Mouse (Mus musculus) hindbrain, embryonic 11.5 days (tissue): Measurements from ENCODE around the gene Fbxl21. TPM values are rescaled to one million over a fixed set of nuclear protein-coding genes. Genes with fewer than 3 reads are reported as not detected.

ENCODE experiments used
- ATAC-seq: fragments of 200-750 bp; cut with Nextera tagmentation; 2 replicates; pipeline ENCODE4 v1.8.0; 2017; ENCODE audit warnings: mild to moderate bottlenecking, moderate TSS enrichment, moderate library complexity; ENCODE audit not compliant: low FRiP score
- DNase-seq: peaks from one replicate; pipeline ENCODE4 v3.0.0-alpha.2; 2015; ENCODE audit warnings: low spot score
- H3K27ac ChIP-seq: fragments of 300-500 bp; sonication (generic); 2 replicates; pipeline ENCODE4 v1.5.1; 2014; ENCODE audit warnings: mild to moderate bottlenecking, low read depth, low read length
- H3K27me3 ChIP-seq: fragments of 300-500 bp; sonication (generic); 2 replicates; pipeline ENCODE4 v1.6.1; 2014; ENCODE audit warnings: mild to moderate bottlenecking, low read length, moderate library complexity, mixed read lengths; ENCODE audit not compliant: control insufficient read depth, insufficient read depth
- H3K36me3 ChIP-seq: fragments of 300-500 bp; sonication (generic); 2 replicates; pipeline ENCODE4 v1.6.1; 2014; ENCODE audit warnings: mild to moderate bottlenecking, low read length, moderate library complexity, mixed read lengths; ENCODE audit not compliant: control insufficient read depth, insufficient read depth
- H3K4me1 ChIP-seq: fragments of 300-500 bp; sonication (generic); replicated peaks from 2 replicates; pipeline ENCODE4 v1.6.1; 2014; ENCODE audit warnings: low read length, mixed read lengths; ENCODE audit not compliant: control insufficient read depth, insufficient read depth
- H3K4me2 ChIP-seq: fragments of 300-500 bp; sonication (generic); replicated peaks from 2 replicates; pipeline ENCODE4 v1.6.1; 2014; ENCODE audit warnings: mild to moderate bottlenecking, low read depth, low read length
- H3K4me3 ChIP-seq: fragments of 300-500 bp; sonication (generic); 2 replicates; pipeline ENCODE4 v1.5.1; 2014; ENCODE audit warnings: low read depth, low read length
- H3K9ac ChIP-seq: fragments of 300-500 bp; sonication (generic); 2 replicates; pipeline ENCODE4 v1.6.1; 2014; ENCODE audit warnings: low read depth, low read length
- H3K9me3 ChIP-seq: fragments of 300-500 bp; sonication (generic); 2 replicates; pipeline ENCODE4 v1.6.1; 2016; ENCODE audit warnings: low read length; ENCODE audit not compliant: control insufficient read depth
- WGBS: fragments of 180-500 bp; shearing (Covaris S2); extraction: QIAGEN DNeasy Blood & Tissue Kit; methylation state at CpG from one replicate; pipeline ENCODE4 v1.1.7; 2014; 5-methylcytosine and 5-hydroxymethylcytosine counted together
- polyA plus RNA-seq: library from polyadenylated mRNA; unstranded; fragments of >200 nt; fragmentation: Nextera tagmentation; extraction: Ambion mirVana; gene quantifications from 2 replicates; pipeline ENCODE4 v1.2.1, GENCODE M21; 2014

Gene Fbxl21
- polyA plus RNA-seq, 1 experiment from 2014 or later = 3.3 TPM

DNA sequence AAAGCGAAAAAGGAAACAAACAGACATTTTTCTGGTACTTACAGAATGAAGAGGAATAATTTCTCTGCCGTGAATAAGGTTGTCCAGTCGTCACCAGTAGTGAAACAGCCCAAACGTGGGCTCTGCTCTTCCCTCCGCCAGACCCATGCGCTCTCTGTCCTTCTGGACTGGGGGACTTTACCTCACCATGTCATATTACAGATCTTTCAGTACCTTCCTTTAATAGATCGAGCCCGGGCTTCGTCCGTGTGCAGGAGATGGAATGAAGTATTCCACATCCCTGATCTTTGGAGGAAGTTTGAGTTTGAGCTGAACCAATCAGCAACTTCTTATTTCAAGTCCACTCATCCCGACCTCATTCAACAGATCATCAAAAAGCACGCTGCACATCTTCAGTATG lies 4.6 kb downstream of the Fbxl21 start:
- no peaks in the 10 kb centered on the region for H3K36me3 ChIP-seq
- DNase-seq = no peak
- no peak overlapping the region for H3K27ac ChIP-seq
- 88% methylated on average over 12 of the region's 12 CpGs for WGBS
- H3K9ac ChIP-seq = no peak overlapping the region
- H3K9me3 ChIP-seq = no peaks in the 10 kb centered on the region
- H3K4me1 ChIP-seq = no peaks in the 10 kb centered on the region
- H3K4me2 ChIP-seq = no peak overlapping the region
- no peaks in the 10 kb centered on the region for H3K27me3 ChIP-seq
- H3K4me3 ChIP-seq = no peak overlapping the region
- ATAC-seq = no peak

DNA sequence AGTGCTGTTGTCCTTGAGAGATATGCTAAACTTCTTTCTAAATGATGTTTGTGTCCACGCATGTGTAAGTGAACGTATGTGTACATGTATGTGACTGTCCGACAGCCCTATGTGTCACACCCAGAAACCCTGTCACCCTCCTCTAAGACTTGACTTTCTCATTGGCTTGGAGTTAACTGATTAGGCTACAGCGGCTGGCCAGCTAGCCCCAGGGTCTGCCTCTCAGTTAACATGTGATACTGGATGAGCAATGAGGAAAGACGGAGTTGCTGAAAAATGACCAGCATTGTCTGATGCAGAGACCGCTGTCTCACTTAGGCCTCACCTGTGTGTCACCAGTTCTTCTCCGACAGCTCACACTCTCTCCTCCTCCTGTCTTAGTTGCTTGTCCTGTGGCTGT lies 5.6 kb downstream of the Fbxl21 start:
- DNase-seq (no peak), ATAC-seq (no peak)
- no peak overlapping the region for H3K4me3 ChIP-seq
- no peak overlapping the region for H3K9ac ChIP-seq
- no peaks in the 10 kb centered on the region for H3K9me3 ChIP-seq
- WGBS = 93% methylated on average over 7 of the region's 7 CpGs
- no peaks in the 10 kb centered on the region for H3K4me1 ChIP-seq
- no peak overlapping the region for H3K4me2 ChIP-seq
- no peak overlapping the region for H3K27ac ChIP-seq
- H3K27me3 ChIP-seq = no peaks in the 10 kb centered on the region
- H3K36me3 ChIP-seq = no peaks in the 10 kb centered on the region

DNA sequence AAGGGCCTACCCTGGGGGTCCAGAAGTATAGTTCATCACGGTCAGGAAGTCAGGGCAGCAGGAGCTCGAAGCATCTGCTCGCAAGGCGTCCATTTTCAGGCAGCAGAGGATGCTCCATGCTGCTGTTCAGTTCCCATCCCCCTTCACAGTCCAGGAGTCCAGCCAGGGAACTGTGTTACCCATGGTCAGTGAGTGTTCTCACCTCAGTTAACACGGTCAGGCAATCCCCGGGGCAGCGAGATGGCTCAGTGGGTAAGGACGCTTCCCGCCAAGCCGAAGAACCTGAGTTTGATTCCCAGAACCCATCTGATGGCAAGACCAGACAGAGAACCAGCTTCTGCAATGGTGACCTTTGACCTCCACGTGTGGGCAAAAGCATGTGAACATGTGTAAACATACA lies 6.0 kb downstream of the Fbxl21 start:
- H3K27me3 ChIP-seq = no peaks in the 10 kb centered on the region
- H3K9me3 ChIP-seq = no peaks in the 10 kb centered on the region
- no peak overlapping the region for H3K4me3 ChIP-seq
- DNase-seq (no peak), ATAC-seq (no peak)
- H3K27ac ChIP-seq = no peak overlapping the region
- no peak overlapping the region for H3K4me2 ChIP-seq
- 90% methylated on average over 11 of the region's 11 CpGs for WGBS
- no peak overlapping the region for H3K9ac ChIP-seq
- H3K36me3 ChIP-seq = no peaks in the 10 kb centered on the region
- H3K4me1 ChIP-seq = no peaks in the 10 kb centered on the region

DNA sequence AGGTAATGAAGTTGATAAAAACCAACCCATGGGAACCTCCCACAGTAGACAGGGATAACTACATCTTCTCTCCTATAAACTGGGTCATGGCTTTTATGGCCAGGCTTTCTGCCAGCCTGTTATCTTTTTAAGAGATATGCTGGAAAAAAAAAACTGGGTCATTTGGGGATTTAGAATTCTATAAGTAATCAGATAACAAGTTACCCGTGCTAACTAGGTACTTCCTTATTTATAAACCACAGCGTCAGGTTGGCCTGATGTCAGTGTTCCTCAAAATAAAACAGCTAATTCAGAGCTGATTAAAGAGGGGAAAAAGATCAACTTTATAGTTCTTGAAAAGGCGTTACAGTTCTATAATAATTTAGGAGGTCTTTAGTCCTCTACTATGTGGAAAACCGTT lies 6.8 kb downstream of the Fbxl21 start:
- Histone ChIP-seq H3K4me3 (no peak overlapping the region), H3K9me3 (no peaks in the 10 kb centered on the region), H3K4me1 (no peaks in the 10 kb centered on the region), H3K27ac (no peak overlapping the region), H3K27me3 (no peaks in the 10 kb centered on the region), H3K4me2 (no peak overlapping the region), H3K9ac (no peak overlapping the region), H3K36me3 (no peaks in the 10 kb centered on the region)
- ATAC-seq (no peak), DNase-seq (no peak)
- 88% methylated on average over 4 of the region's 4 CpGs for WGBS

DNA sequence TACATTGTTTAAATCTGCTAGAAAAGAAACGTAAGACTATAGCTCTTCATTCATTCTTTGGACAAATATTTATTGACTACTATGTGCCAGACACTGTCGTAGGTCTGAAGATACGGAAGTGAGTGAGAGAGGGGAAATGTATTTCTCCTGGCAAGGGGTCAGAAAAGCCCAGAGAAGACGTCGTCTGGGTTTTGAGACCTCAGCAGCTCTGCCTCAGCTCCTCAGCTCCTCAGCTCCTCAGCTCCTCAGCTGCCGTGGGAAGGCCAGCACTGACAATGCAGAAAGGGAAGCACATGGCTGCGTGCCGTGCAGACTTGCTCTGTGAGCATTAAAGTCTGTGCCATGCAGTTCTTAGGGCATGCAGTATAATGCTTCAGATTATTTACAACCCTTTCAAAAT lies 7.4 kb downstream of the Fbxl21 start:
- DNase-seq (no peak), ATAC-seq (no peak)
- Histone ChIP-seq H3K36me3 (no peaks in the 10 kb centered on the region), H3K27ac (no peak overlapping the region), H3K9me3 (no peaks in the 10 kb centered on the region), H3K4me3 (no peak overlapping the region), H3K27me3 (no peaks in the 10 kb centered on the region), H3K4me1 (no peaks in the 10 kb centered on the region), H3K9ac (no peak overlapping the region), H3K4me2 (no peak overlapping the region)
- 71% methylated on average over 8 of the region's 8 CpGs for WGBS

DNA sequence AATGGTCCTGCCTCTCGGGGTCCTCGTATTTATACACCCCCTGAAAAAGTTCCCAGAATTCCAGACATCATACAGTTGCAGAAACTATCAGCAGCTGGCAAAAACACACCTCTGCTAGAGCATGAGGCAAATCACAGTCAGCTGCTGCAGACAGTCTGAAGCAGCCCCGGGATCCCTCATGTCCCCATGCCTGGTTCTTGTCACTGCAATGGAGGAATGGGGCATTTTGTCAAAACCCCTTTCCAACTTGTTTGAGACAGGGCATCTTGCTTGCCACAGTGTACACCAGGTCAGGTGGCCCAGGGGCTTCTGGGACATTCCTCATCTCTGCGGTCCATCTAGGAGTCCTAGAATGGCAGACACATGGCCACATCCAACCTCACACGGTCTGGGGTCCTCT lies 12.7 kb downstream of the Fbxl21 start:
- no peaks in the 10 kb centered on the region for H3K36me3 ChIP-seq
- no peaks in the 10 kb centered on the region for H3K4me1 ChIP-seq
- no peaks in the 10 kb centered on the region for H3K27me3 ChIP-seq
- 79% methylated on average over 5 of the region's 5 CpGs for WGBS
- H3K27ac ChIP-seq = no peak overlapping the region
- no peak overlapping the region for H3K4me2 ChIP-seq
- no peaks in the 10 kb centered on the region for H3K9me3 ChIP-seq
- no peak for ATAC-seq
- H3K9ac ChIP-seq = no peak overlapping the region
- DNase-seq = no peak
- H3K4me3 ChIP-seq = no peak overlapping the region

DNA sequence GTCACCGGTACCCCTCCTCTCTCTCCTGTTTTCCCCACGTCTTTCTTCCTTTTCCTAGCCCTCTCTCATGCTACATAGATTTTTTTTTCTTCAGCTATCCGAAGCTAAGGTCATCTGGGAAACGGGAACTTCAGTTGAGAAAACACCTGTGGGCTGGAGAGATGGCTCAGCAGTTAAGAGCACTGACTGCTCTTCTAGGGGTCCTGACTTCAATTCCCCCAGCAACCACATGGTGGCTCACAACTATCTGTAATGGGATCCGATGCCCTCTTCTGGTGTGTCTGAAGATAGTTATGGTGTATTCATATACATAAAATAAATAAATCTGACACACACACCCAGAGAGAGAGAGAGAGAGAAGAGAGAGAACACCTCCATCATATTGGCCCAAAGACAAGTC lies 13.3 kb downstream of the Fbxl21 start:
- 78% methylated on average over 5 of the region's 5 CpGs for WGBS

DNA sequence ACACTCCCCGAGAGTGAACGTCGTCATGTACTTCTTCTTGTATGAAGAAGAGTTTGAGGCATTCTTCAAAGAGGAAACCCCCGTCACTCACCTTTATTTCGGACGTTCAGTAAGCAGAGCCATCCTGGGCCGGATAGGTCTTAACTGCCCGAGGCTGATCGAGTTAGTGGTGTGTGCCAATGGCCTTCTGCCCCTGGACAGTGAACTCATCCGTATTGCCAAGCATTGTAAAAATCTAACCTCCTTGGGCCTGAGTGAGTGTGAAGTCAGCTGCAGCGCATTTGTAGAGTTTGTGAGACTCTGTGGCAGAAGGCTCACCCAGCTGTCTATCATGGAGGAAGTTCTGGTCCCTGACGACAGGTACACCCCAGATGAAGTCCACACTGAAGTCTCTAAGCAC lies 14.8 kb downstream of the Fbxl21 start:
- Histone ChIP-seq H3K9ac (no peak overlapping the region), H3K36me3 (no peaks in the 10 kb centered on the region), H3K4me1 (no peaks in the 10 kb centered on the region), H3K4me2 (no peak overlapping the region), H3K4me3 (no peak overlapping the region), H3K9me3 (no peaks in the 10 kb centered on the region), H3K27ac (no peak overlapping the region), H3K27me3 (no peaks in the 10 kb centered on the region)
- ATAC-seq (no peak), DNase-seq (no peak)
- 92% methylated on average over 12 of the region's 12 CpGs for WGBS

More for the DNA sequence above, 13.3 kb downstream of the Fbxl21 start:
- no peaks in the 10 kb centered on the region for H3K36me3 ChIP-seq
- DNase-seq (no peak), ATAC-seq (no peak)
- H3K4me1 ChIP-seq = no peaks in the 10 kb centered on the region
- H3K4me2 ChIP-seq = no peak overlapping the region
- H3K27ac ChIP-seq = no peak overlapping the region
- H3K4me3 ChIP-seq = no peak overlapping the region
- H3K9me3 ChIP-seq = no peaks in the 10 kb centered on the region
- no peaks in the 10 kb centered on the region for H3K27me3 ChIP-seq
- H3K9ac ChIP-seq = no peak overlapping the region

DNA sequence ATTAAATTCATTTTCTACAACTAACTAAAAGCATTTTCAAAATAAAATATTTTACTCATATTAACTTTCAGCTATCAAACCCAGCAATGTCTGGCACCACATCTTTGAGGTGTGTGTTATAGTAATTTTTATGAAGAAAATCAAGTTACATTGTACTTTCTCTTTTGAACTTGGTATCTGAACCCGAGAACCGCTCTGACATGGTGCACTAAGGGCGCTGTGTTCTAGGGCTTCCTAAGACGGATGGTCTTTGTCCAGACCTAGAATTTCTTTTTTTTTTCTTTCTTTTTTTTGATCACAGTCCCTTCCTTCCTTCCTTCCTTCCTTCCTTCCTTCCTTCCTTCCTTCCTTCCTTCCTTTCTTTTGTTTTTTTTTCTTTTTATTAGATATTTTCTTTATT lies 17.6 kb downstream of the Fbxl21 start:
- WGBS = 96% methylated on average over 4 of the region's 4 CpGs
- H3K4me2 ChIP-seq = no peak overlapping the region
- H3K27me3 ChIP-seq = no peaks in the 10 kb centered on the region
- ATAC-seq (no peak), DNase-seq (no peak)
- no peak overlapping the region for H3K9ac ChIP-seq
- no peak overlapping the region for H3K4me3 ChIP-seq
- H3K4me1 ChIP-seq = no peaks in the 10 kb centered on the region
- H3K27ac ChIP-seq = no peak overlapping the region
- no peaks in the 10 kb centered on the region for H3K9me3 ChIP-seq
- H3K36me3 ChIP-seq = no peaks in the 10 kb centered on the region
